Mouse (Mus musculus): ENCODE results near the gene Paqr6.

Paqr6 gene

GRCm38 (mm10) chr3:88412636-88413035 is 48.3 kb downstream of the Paqr6 start:
- no peak for DNase-seq

- DNase-seq: no peak
Observed at GRCm38 (mm10) chr3:88415668-88416067, 51.3 kb downstream of the Paqr6 start.

GRCm38 (mm10) chr3:88418016-88418415 is 53.6 kb downstream of the Paqr6 start:
- DNase-seq: no peak

Measured in kidney, postnatal 10 days (tissue).